13 mouse cellular contexts compared by ENCODE assay signal in the genomic region with DNA sequence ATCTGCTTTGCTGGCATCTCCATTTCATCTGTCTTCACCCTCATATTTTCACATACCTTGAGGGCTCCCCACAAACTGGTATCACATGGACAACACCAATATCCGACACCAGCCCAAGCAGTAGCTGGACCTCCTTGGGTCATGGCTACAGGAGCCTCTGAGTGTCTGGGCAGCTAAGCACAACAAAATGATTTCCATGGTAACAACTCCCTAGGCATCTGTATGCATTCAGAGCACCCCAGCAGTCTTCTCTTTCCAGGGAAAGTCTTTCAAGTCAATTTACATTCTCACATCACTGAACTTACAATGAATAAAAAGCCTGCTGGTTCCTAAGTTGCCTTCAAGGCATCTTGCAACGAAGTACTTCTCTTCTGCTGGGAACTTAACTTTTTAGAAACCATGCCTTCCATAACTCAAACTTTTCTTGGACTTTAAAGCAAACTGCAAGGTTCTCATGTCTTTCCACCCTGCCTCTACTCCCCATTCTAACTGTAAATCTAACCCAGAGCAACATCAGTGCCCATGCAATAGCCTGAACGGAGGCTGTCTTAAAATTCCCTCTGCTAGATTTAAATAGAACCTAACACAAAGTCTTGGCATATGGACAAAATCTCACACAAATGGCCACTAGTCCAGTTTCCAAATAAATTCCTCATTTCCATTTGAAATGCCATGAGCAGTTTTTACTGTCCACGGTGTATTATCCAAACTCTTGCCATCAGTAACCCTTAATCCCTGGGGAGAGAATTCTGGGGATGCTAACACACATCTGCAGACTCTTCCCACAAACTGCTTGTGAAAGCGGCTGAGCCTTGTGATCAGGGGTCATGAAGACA.
DNase-seq lines count a peak whose midpoint lies in the region; ATAC-seq and TF ChIP-seq lines count a peak whose summit lies in the region.
"Had no signal": no experiment of that assay in that cellular context is flagged by ENCODE, and none has a peak within 500 bp of the region (broad histone marks: within the 10 kb centered on the region; RNA-seq: fewer than 3 reads in every experiment).

No protein-coding gene starts in this region.

- 0 out of 2 replicates have a peak, but pooled peaks cover 3% of the 10 kb centered on the region for H3K4me1 ChIP-seq in forebrain, postnatal 0 days (ENCODE audit: insufficient read depth)
- peaks cover 14% of the 10 kb centered on the region for H3K4me1 ChIP-seq in midbrain, embryonic 11.5 days (ENCODE audit: control insufficient read depth, insufficient read depth, low read length)
- no peaks in the 10 kb centered on the region for H3K4me1 ChIP-seq in neural tube, embryonic 14.5 days (ENCODE audit: control insufficient read depth, insufficient read depth, low read length)
- H3K4me1 ChIP-seq: liver, embryonic 13.5 days had no signal

- H3K9me3 ChIP-seq in forebrain, postnatal 0 days (ENCODE audit: low read length): no peaks in the 10 kb centered on the region
- H3K9me3 ChIP-seq in midbrain, embryonic 11.5 days (ENCODE audit: control insufficient read depth, low read length): no peaks in the 10 kb centered on the region
- H3K9me3 ChIP-seq in neural tube, embryonic 14.5 days (ENCODE audit: control insufficient read depth, low read length): no peaks in the 10 kb centered on the region
- H3K9me3 ChIP-seq: liver, embryonic 13.5 days had no signal

- no peak; the same call in 1 of the 2 replicates for TF ChIP-seq CTCF in left cerebral cortex, adult 2 months (IDR thresholded peaks at IDR 0.05)
- TF ChIP-seq CTCF in forebrain, postnatal 0 days (IDR thresholded peaks at IDR 0.05; ENCODE audit: low read depth): no peak

- H3K4me2 ChIP-seq in forebrain, postnatal 0 days (ENCODE audit: low read depth): no peak overlapping the region
- H3K4me2 ChIP-seq in midbrain, embryonic 11.5 days: no peak overlapping the region
- no peak overlapping the region for H3K4me2 ChIP-seq in neural tube, embryonic 14.5 days (ENCODE audit: low read depth, low read length)
- H3K4me2 ChIP-seq: liver, embryonic 13.5 days had no signal

- H3K27me3 ChIP-seq in forebrain, postnatal 0 days (ENCODE audit: insufficient read depth, low read length): no peaks in the 10 kb centered on the region
- H3K27me3 ChIP-seq in midbrain, embryonic 11.5 days (ENCODE audit: control insufficient read depth, insufficient read depth, low read length): no peaks in the 10 kb centered on the region
- no peaks in the 10 kb centered on the region for H3K27me3 ChIP-seq in neural tube, embryonic 14.5 days (ENCODE audit: control insufficient read depth, insufficient read depth, low read length)
- H3K27me3 ChIP-seq: liver, embryonic 13.5 days had no signal

- H3K36me3 ChIP-seq in forebrain, postnatal 0 days (ENCODE audit: insufficient read depth): peaks cover 30% of the 10 kb centered on the region
- H3K36me3 ChIP-seq in midbrain, embryonic 11.5 days (ENCODE audit: control insufficient read depth, insufficient read depth, low read length): no peaks in the 10 kb centered on the region
- no peaks in the 10 kb centered on the region; the same call in 1 of the 2 replicates for H3K36me3 ChIP-seq in neural tube, embryonic 14.5 days (ENCODE audit: control insufficient read depth, insufficient read depth, low read length)
- H3K36me3 ChIP-seq: liver, embryonic 13.5 days had no signal

- no peak overlapping the region for H3K4me3 ChIP-seq in left cerebral cortex, adult 2 months
- no peak overlapping the region for H3K4me3 ChIP-seq in forebrain, postnatal 0 days (ENCODE audit: low read depth, low read length)
- no peak overlapping the region for H3K4me3 ChIP-seq in midbrain, embryonic 11.5 days (ENCODE audit: low read depth, low read length)
- H3K4me3 ChIP-seq in neural tube, embryonic 14.5 days (ENCODE audit: low read depth, low read length): no peak overlapping the region
- H3K4me3 ChIP-seq: liver, embryonic 13.5 days had no signal

- DNase-seq in left cerebral cortex, adult 2 months (ENCODE audit: extremely low spot score in 1 of 2, low spot score in 2 of 2): no peak
- DNase-seq in left cerebral cortex, adult 11 months (ENCODE audit: low spot score): no peak
- peak; percentile 32 for DNase-seq in forebrain, postnatal 0 days
- peak; percentile 90 for DNase-seq in midbrain, embryonic 11.5 days (ENCODE audit: low spot score, missing footprints)
- DNase-seq in right cerebral cortex, postnatal 36 days (ENCODE audit: low spot score in 2 of 2): no peak
- DNase-seq in urinary bladder, adult 2 months (ENCODE audit: low spot score): no peak
- no peak for DNase-seq in left cerebral cortex, postnatal 4 days
- DNase-seq: adrenal gland, postnatal 14 days; cerebellum, adult 11-12 months; kidney, adult 18-20 months; liver, embryonic 13.5 days; thymus, adult 2 months had no signal

- H3K27ac ChIP-seq in left cerebral cortex, adult 2 months: peak overlapping the region; percentile 37; the same call in 1 of the 2 replicates
- H3K27ac ChIP-seq in forebrain, postnatal 0 days (ENCODE audit: low read depth, low read length): peak overlapping the region; percentile 45
- H3K27ac ChIP-seq in midbrain, embryonic 11.5 days (ENCODE audit: low read depth, low read length): peak overlapping the region; percentile 62
- peak overlapping the region; percentile 78 for H3K27ac ChIP-seq in neural tube, embryonic 14.5 days (ENCODE audit: low read depth, low read length)
- H3K27ac ChIP-seq: liver, embryonic 13.5 days had no signal

- ATAC-seq in forebrain, postnatal 0 days: peak; percentile 73
- peak; percentile 85 for ATAC-seq in midbrain, embryonic 11.5 days (ENCODE audit: low FRiP score)
- ATAC-seq in neural tube, embryonic 14.5 days (ENCODE audit: low read depth): peak; percentile 84

- intact Hi-C loops in left cerebral cortex, adult 2 months (cut with DNase I): loop anchor here (5.0 kb wide), 1 partner anchor 57 kb away; no protein-coding TSS in a partner anchor
- intact Hi-C loops in left cerebral cortex, postnatal 4 days (cut with DNase I): no loop called here

- no peak overlapping the region for H3K9ac ChIP-seq in forebrain, postnatal 0 days
- H3K9ac ChIP-seq in midbrain, embryonic 11.5 days (ENCODE audit: low read length): no peak overlapping the region
- no peak overlapping the region for H3K9ac ChIP-seq in neural tube, embryonic 14.5 days (replicated peaks; ENCODE audit: low read depth, low read length)
- H3K9ac ChIP-seq: liver, embryonic 13.5 days had no signal

- WGBS in forebrain, postnatal 0 days: 18% methylated on average over 5 of the region's 5 CpGs
- WGBS in midbrain, embryonic 11.5 days: 20% methylated on average over 5 of the region's 5 CpGs
- 19% methylated on average over 5 of the region's 5 CpGs for WGBS in neural tube, embryonic 14.5 days

Comparison
In these comparisons a context has a peak if more than half of its experiments do, and no peak if none do; other contexts are left out.
1. DNase-seq: peak in forebrain, postnatal 0 days (single experiment) and midbrain, embryonic 11.5 days (single experiment); none in left cerebral cortex, adult 2 months (0 of 2), left cerebral cortex, adult 11 months (single experiment), right cerebral cortex, postnatal 36 days (0 of 2), urinary bladder, adult 2 months (single experiment) and left cerebral cortex, postnatal 4 days (single experiment).
2. Peak in every context shown above with its lines, with median percentiles within 50 percentile points of each other: H3K27ac ChIP-seq and ATAC-seq.